25 mouse cellular contexts compared by ENCODE assay signal in the genomic region with DNA sequence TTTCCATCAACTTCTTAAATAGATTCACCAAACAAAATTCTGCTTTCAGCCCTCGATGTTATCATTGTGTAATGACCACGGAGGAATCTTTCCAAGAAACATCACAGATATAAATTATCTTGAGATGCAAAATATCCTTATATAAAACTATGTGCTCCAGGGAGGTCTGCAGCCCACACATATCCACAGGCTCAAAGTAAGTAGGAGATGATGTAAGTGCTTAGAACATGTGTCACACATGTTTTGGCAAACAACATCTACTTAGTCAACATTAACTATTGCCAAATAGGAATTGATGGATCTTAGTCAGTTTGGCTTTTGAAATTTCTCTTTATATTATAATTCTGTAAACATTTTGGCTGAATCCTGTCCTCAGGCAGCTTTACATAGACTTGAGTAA.
DNase-seq lines count a peak whose midpoint lies in the region; ATAC-seq and TF ChIP-seq lines count a peak whose summit lies in the region.
"Had no signal": no experiment of that assay in that cellular context is flagged by ENCODE, and none has a peak within 500 bp of the region (broad histone marks: within the 10 kb centered on the region; RNA-seq: fewer than 3 reads in every experiment).

No protein-coding gene starts in this region.

- no peaks in the 10 kb centered on the region for H3K36me3 ChIP-seq in kidney, postnatal 0 days (ENCODE audit: insufficient read depth, low read length)
- no peaks in the 10 kb centered on the region for H3K36me3 ChIP-seq in lung, embryonic 16.5 days (ENCODE audit: control insufficient read depth, insufficient read depth, low read length)
- H3K36me3 ChIP-seq in intestine, embryonic 16.5 days (ENCODE audit: control insufficient read depth, insufficient read depth, low read length) = no peaks in the 10 kb centered on the region
- H3K36me3 ChIP-seq: embryonic facial prominence, embryonic 13.5 days; forebrain, embryonic 10.5 days; heart, embryonic 10.5 days; heart, embryonic 13.5 days had no signal

- H3K27me3 ChIP-seq in kidney, postnatal 0 days (ENCODE audit: insufficient read depth, low read length) = no peaks in the 10 kb centered on the region
- no peaks in the 10 kb centered on the region for H3K27me3 ChIP-seq in lung, embryonic 16.5 days (ENCODE audit: control insufficient read depth, insufficient read depth, low read depth, low read length)
- no peaks in the 10 kb centered on the region for H3K27me3 ChIP-seq in intestine, embryonic 16.5 days (replicated peaks; ENCODE audit: control insufficient read depth, insufficient read depth, low read length)
- H3K27me3 ChIP-seq: embryonic facial prominence, embryonic 13.5 days; forebrain, embryonic 13.5 days; heart, embryonic 13.5 days had no signal

- WGBS in kidney, postnatal 0 days = 58% methylated on average over 2 of the region's 2 CpGs
- 38% methylated on average over 2 of the region's 2 CpGs for WGBS in lung, embryonic 16.5 days
- WGBS in intestine, embryonic 16.5 days = 55% methylated on average over 2 of the region's 2 CpGs

- ATAC-seq in kidney, postnatal 0 days (replicated peaks; ENCODE audit: low FRiP score, low read depth) = no peak; the same call in 1 of the 2 replicates
- peak; percentile 96 for ATAC-seq in lung, embryonic 16.5 days (ENCODE audit: low read depth)
- ATAC-seq in intestine, embryonic 16.5 days = peak; percentile 48; the same call in 1 of the 2 replicates
- ATAC-seq: CD4-positive, CD25-positive, alpha-beta regulatory T cell, adult 4 months; forebrain, embryonic 13.5 days; forebrain, embryonic 16.5 days had no signal

- no peak for TF ChIP-seq CTCF in kidney, postnatal 0 days (IDR thresholded peaks at IDR 0.05; ENCODE audit: low read depth)

- no peaks in the 10 kb centered on the region for H3K4me1 ChIP-seq in kidney, postnatal 0 days (replicated peaks; ENCODE audit: insufficient read depth, low read length)
- no peaks in the 10 kb centered on the region for H3K4me1 ChIP-seq in lung, embryonic 16.5 days (replicated peaks; ENCODE audit: control insufficient read depth, insufficient read depth, low read length)
- H3K4me1 ChIP-seq in intestine, embryonic 16.5 days (ENCODE audit: control insufficient read depth, insufficient read depth, low read length) = no peaks in the 10 kb centered on the region
- H3K4me1 ChIP-seq: embryonic facial prominence, embryonic 13.5 days; forebrain, embryonic 10.5 days; heart, embryonic 10.5 days; heart, embryonic 13.5 days had no signal

- DNase-seq in kidney, postnatal 0 days (ENCODE audit: low spot score) = peak; percentile 37
- no peak for DNase-seq in kidney, adult 8-10 months
- no peak for DNase-seq in lung, postnatal 36 days
- no peak for DNase-seq in left cerebral cortex, adult 11 months (ENCODE audit: low spot score)
- DNase-seq: adrenal gland, adult 2 months; adrenal gland, postnatal 14 days; cerebellum, adult 11 months; cerebellum, adult 2 months; cerebellum, adult 9-11 months; cerebellum, postnatal 25 days; gastrocnemius, postnatal 10 days; gastrocnemius, postnatal 36 days; heart, adult 2 months; heart, postnatal 14 days; heart, postnatal 4 days had no signal

- H3K9me3 ChIP-seq in kidney, postnatal 0 days (replicated peaks; ENCODE audit: low read length) = no peaks in the 10 kb centered on the region
- H3K9me3 ChIP-seq in lung, embryonic 16.5 days (ENCODE audit: control insufficient read depth, low read length) = no peaks in the 10 kb centered on the region
- H3K9me3 ChIP-seq in intestine, embryonic 16.5 days (ENCODE audit: control insufficient read depth, low read length) = no peaks in the 10 kb centered on the region
- H3K9me3 ChIP-seq: embryonic facial prominence, embryonic 13.5 days; forebrain, embryonic 10.5 days; forebrain, embryonic 13.5 days; heart, embryonic 10.5 days; heart, embryonic 13.5 days had no signal

- no peak overlapping the region for H3K9ac ChIP-seq in kidney, postnatal 0 days (ENCODE audit: low read depth, low read length)
- H3K9ac ChIP-seq in lung, embryonic 16.5 days (ENCODE audit: low read length) = no peak overlapping the region
- H3K9ac ChIP-seq in intestine, embryonic 16.5 days (ENCODE audit: low read depth, low read length) = no peak overlapping the region
- H3K9ac ChIP-seq: embryonic facial prominence, embryonic 13.5 days; forebrain, embryonic 13.5 days; heart, embryonic 13.5 days; hindbrain, embryonic 14.5 days had no signal

- H3K4me3 ChIP-seq in kidney, postnatal 0 days (replicated peaks; ENCODE audit: low read depth, low read length) = no peak overlapping the region
- no peak overlapping the region for H3K4me3 ChIP-seq in lung, embryonic 16.5 days (ENCODE audit: low read length)
- no peak overlapping the region for H3K4me3 ChIP-seq in intestine, embryonic 16.5 days (ENCODE audit: low read length)
- H3K4me3 ChIP-seq: embryonic facial prominence, embryonic 13.5 days; forebrain, embryonic 10.5 days; forebrain, embryonic 13.5 days; heart, adult 2 months; heart, embryonic 10.5 days; heart, embryonic 13.5 days had no signal

- H3K4me2 ChIP-seq in kidney, postnatal 0 days (ENCODE audit: low read length) = no peak overlapping the region
- no peak overlapping the region for H3K4me2 ChIP-seq in lung, embryonic 16.5 days (ENCODE audit: low read depth, low read length)
- H3K4me2 ChIP-seq in intestine, embryonic 16.5 days (ENCODE audit: low read depth, low read length) = no peak overlapping the region
- H3K4me2 ChIP-seq: embryonic facial prominence, embryonic 13.5 days; forebrain, embryonic 13.5 days; heart, embryonic 13.5 days; hindbrain, embryonic 14.5 days had no signal

- no peak overlapping the region for H3K27ac ChIP-seq in kidney, postnatal 0 days
- 0 out of 2 replicates have a peak overlapping the region, but pooled peaks have one; percentile 1 for H3K27ac ChIP-seq in lung, embryonic 16.5 days (ENCODE audit: low read length)
- no peak overlapping the region for H3K27ac ChIP-seq in intestine, embryonic 16.5 days (ENCODE audit: low read length)
- H3K27ac ChIP-seq: embryonic facial prominence, embryonic 13.5 days; forebrain, embryonic 10.5 days; forebrain, embryonic 13.5 days; heart, adult 2 months; heart, embryonic 10.5 days; heart, embryonic 13.5 days; hindbrain, embryonic 14.5 days had no signal
